Mouse (Mus musculus) layer of hippocampus, postnatal 25 days (tissue): ENCODE data around the gene Dvl2. TPM values are rescaled to one million over a fixed set of nuclear protein-coding genes. Genes with fewer than 3 reads are reported as not detected.

Source experiments
- DNase-seq, 2 experiments: peaks; one replicate each; pipeline ENCODE4 v3.0.0; 2022; ENCODE audit warnings: mixed read lengths in 2 of 2, low spot score in 1 of 2; ENCODE audit errors: extremely low spot score in 1 of 2
- microRNA-seq, 2 experiments: library from miRNA; unstranded; fragments of <30 nt; microRNA quantifications; one replicate each; pipeline ENCODE4 v1.2.0; 2021
- total RNA-seq, 2 experiments: library from RNA; stranded (reverse); gene quantifications; 2 replicates each; pipeline ENCODE4 v1.2.3; 2021

Dvl2 gene
- total RNA-seq, 2 experiments from 2014 or later: 31.2 to 37.8 TPM

GRCm38 (mm10) chr11:70055618-70056214 lies 55.3 kb downstream of the Dvl2 start:
- DNase-seq: peak; percentile 74 to 86

GRCm38 (mm10) chr11:70057805-70058204 lies 57.4 kb downstream of the Dvl2 start:
- DNase-seq: no peak

- DNase-seq: no peak
Observed at GRCm38 (mm10) chr11:70059930-70060329, 59.5 kb downstream of the Dvl2 start.

Small RNAs within 50 kb of the gene (microRNA-seq; reads per million reads assigned to microRNA genes)
- gene Gm44349: 0 reads per million in 2 experiments
- gene Mir324: 8,717 to 10,852 reads per million in 2 experiments

Other genes with a start within 250 kb of the Dvl2 start
- 10 to 100 TPM; 58.6 to 69.5 TPM for gene Polr2a, start 242.0 kb upstream of the Dvl2 start, total RNA-seq
- gene Slc35g3, start 238.6 kb upstream of the Dvl2 start, total RNA-seq: not detected
- gene Zbtb4, start 234.7 kb upstream of the Dvl2 start, total RNA-seq: 100 to 1,000 TPM; 110 to 118 TPM
- 1 to 10 TPM in 1 of 2 experiments, under 1 TPM in 1; 0.79 to 1.1 TPM for gene Chrnb1, start 204.7 kb upstream of the Dvl2 start, total RNA-seq
- 10 to 100 TPM; 28.3 to 33.3 TPM for gene Fgf11, start 198.7 kb upstream of the Dvl2 start, total RNA-seq
- gene Tmem102, start 195.0 kb upstream of the Dvl2 start, total RNA-seq: not detected
- not detected for gene Gm39566, start 185.3 kb upstream of the Dvl2 start, total RNA-seq
- gene Spem2, start 182.1 kb upstream of the Dvl2 start, total RNA-seq: not detected
- gene Spem1, start 178.4 kb upstream of the Dvl2 start, total RNA-seq: under 1 TPM; 0.34 to 0.73 TPM
- 100 to 1,000 TPM; 192 to 219 TPM for gene Nlgn2, start 162.8 kb upstream of the Dvl2 start, total RNA-seq
- gene Tmem256, start 162.1 kb upstream of the Dvl2 start, total RNA-seq: 100 to 1,000 TPM; 112 to 135 TPM
- 10 to 100 TPM; 16.5 to 19.0 TPM for gene Plscr3, start 154.2 kb upstream of the Dvl2 start, total RNA-seq
- not detected for gene Tnk1, start 141.9 kb upstream of the Dvl2 start, total RNA-seq
- gene Tmem95, start 122.6 kb upstream of the Dvl2 start, total RNA-seq: not detected
- 1 to 10 TPM; 1.2 to 1.3 TPM for gene Kctd11, start 119.2 kb upstream of the Dvl2 start, total RNA-seq
- under 1 TPM; 0.12 to 0.19 TPM for gene Acap1, start 105.1 kb upstream of the Dvl2 start, total RNA-seq
- gene 2810408A11Rik, start 99.6 kb upstream of the Dvl2 start, total RNA-seq: 1 to 10 TPM in 1 of 2 experiments, under 1 TPM in 1; 0.62 to 1.8 TPM
- 100 to 1,000 TPM; 108 to 109 TPM for gene Neurl4, start 99.5 kb upstream of the Dvl2 start, total RNA-seq
- 10 to 100 TPM; 26.8 to 32.6 TPM for gene Gps2, start 86.7 kb upstream of the Dvl2 start, total RNA-seq
- gene Eif5a, start 78.6 kb upstream of the Dvl2 start, total RNA-seq: 100 to 1,000 TPM; 426 to 481 TPM
- 10 to 100 TPM in 1 of 2 experiments, 1 to 10 TPM in 1; 7.3 to 11.1 TPM for gene Ybx2, start 64.8 kb upstream of the Dvl2 start, total RNA-seq
- 1 to 10 TPM; 2.2 to 4.0 TPM for gene Slc2a4, start 52.4 kb upstream of the Dvl2 start, total RNA-seq
- gene Cldn7, start 35.8 kb upstream of the Dvl2 start, total RNA-seq: not detected
- 100 to 1,000 TPM; 107 to 116 TPM for gene Ctdnep1, start 19.4 kb upstream of the Dvl2 start, total RNA-seq
- 10 to 100 TPM; 77.1 to 82.2 TPM for gene Elp5, start 18.1 kb upstream of the Dvl2 start, total RNA-seq
- 100 to 1,000 TPM; 229 to 258 TPM for gene Gabarap, start 9.5 kb upstream of the Dvl2 start, total RNA-seq
- gene Phf23, start 4.8 kb upstream of the Dvl2 start, total RNA-seq: 10 to 100 TPM; 41.4 to 46.9 TPM
- 10 to 100 TPM; 56.9 to 62.4 TPM for gene Acadvl, start 14.8 kb downstream of the Dvl2 start, total RNA-seq
- gene Dlg4, start 16.3 kb downstream of the Dvl2 start, total RNA-seq: 100 to 1,000 TPM; 857 to 887 TPM
- gene Asgr1, start 53.5 kb downstream of the Dvl2 start, total RNA-seq: under 1 TPM; 0.73 to 0.74 TPM
- gene Asgr2, start 92.0 kb downstream of the Dvl2 start, total RNA-seq: not detected
- under 1 TPM; 0.38 to 0.49 TPM for gene Mgl2, start 129.7 kb downstream of the Dvl2 start, total RNA-seq
- gene Clec10a, start 155.6 kb downstream of the Dvl2 start, total RNA-seq: 1 to 10 TPM; 1.1 to 3.4 TPM
- gene Slc16a11, start 212.2 kb downstream of the Dvl2 start, total RNA-seq: 10 to 100 TPM; 28.1 to 39.2 TPM
- gene Slc16a13, start 220.5 kb downstream of the Dvl2 start, total RNA-seq: 10 to 100 TPM in 1 of 2 experiments, 1 to 10 TPM in 1; 7.0 to 10.0 TPM
- 1 to 10 TPM; 1.2 to 2.1 TPM for gene Bcl6b, start 229.2 kb downstream of the Dvl2 start, total RNA-seq
- 10 to 100 TPM; 50.6 to 55.6 TPM for gene 0610010K14Rik, start 237.3 kb downstream of the Dvl2 start, total RNA-seq
- 1 to 10 TPM; 3.2 to 4.5 TPM for gene Gm21988, start 239.2 kb downstream of the Dvl2 start, total RNA-seq
- gene Rnasek, start 239.2 kb downstream of the Dvl2 start, total RNA-seq: 100 to 1,000 TPM; 310 to 312 TPM